Comparison of ENCODE assay signal across 10 mouse cellular contexts in genomic region chr8:105573427-105573826, GRCm38 (mm10). TPM values are rescaled to one million over a fixed set of nuclear protein-coding genes. Genes with fewer than 3 reads are reported as not detected.
DNase-seq lines count a peak whose midpoint lies in the region; ATAC-seq lines count a peak whose summit lies in the region.
"Had no signal": no experiment of that assay in that cellular context is flagged by ENCODE, and none has a peak within 500 bp of the region (broad histone marks: within the 10 kb centered on the region; RNA-seq: fewer than 3 reads in every experiment).

No protein-coding gene starts in this region.

- H3K9ac ChIP-seq in kidney, embryonic 16.5 days (replicated peaks; ENCODE audit: low read length): no peak overlapping the region
- H3K9ac ChIP-seq: limb, embryonic 15.5 days had no signal

- H3K4me1 ChIP-seq in kidney, embryonic 16.5 days (ENCODE audit: insufficient read depth, low read length): no peaks in the 10 kb centered on the region
- H3K4me1 ChIP-seq: limb, embryonic 15.5 days had no signal

- H3K4me2 ChIP-seq in kidney, embryonic 16.5 days (replicated peaks; ENCODE audit: low read depth, low read length): no peak overlapping the region
- H3K4me2 ChIP-seq: limb, embryonic 15.5 days had no signal

- no peaks in the 10 kb centered on the region for H3K27me3 ChIP-seq in kidney, embryonic 16.5 days (ENCODE audit: insufficient read depth, low read length)
- H3K27me3 ChIP-seq: limb, embryonic 15.5 days had no signal

- no peak overlapping the region for H3K4me3 ChIP-seq in kidney, embryonic 16.5 days (ENCODE audit: low read length)
- H3K4me3 ChIP-seq: limb, embryonic 15.5 days had no signal

- ATAC-seq in CD4-positive, CD25-positive, alpha-beta regulatory T cell, adult 4 months: no peak
- no peak for ATAC-seq in kidney, embryonic 16.5 days (ENCODE audit: low FRiP score, low TSS enrichment)
- ATAC-seq: hindbrain, embryonic 16.5 days had no signal

- H3K27ac ChIP-seq in kidney, embryonic 16.5 days (ENCODE audit: low read length): no peak overlapping the region
- H3K27ac ChIP-seq: limb, embryonic 15.5 days had no signal

- no peaks in the 10 kb centered on the region for H3K9me3 ChIP-seq in kidney, embryonic 16.5 days (ENCODE audit: low read length)
- H3K9me3 ChIP-seq: limb, embryonic 15.5 days had no signal

- H3K36me3 ChIP-seq in kidney, embryonic 16.5 days (ENCODE audit: insufficient read depth, low read length): no peaks in the 10 kb centered on the region
- H3K36me3 ChIP-seq: limb, embryonic 15.5 days had no signal

- DNase-seq in CD4-positive, CD25-positive, alpha-beta regulatory T cell, adult 2 months (ENCODE audit: low read depth, low spot score): peak; percentile 60
- peak; percentile 83 for DNase-seq in kidney, postnatal 10 days
- DNase-seq in adrenal gland, postnatal 25 days: peak; percentile 55
- DNase-seq in lung, postnatal 25 days (ENCODE audit: low spot score): peak; percentile 44
- DNase-seq in embryo, embryonic 10.5 days (ENCODE audit: low spot score): no peak
- DNase-seq in cerebellum, adult 9-11 months: no peak

RNA-seq across cellular contexts. Expression of gene Atp6v0d1, which starts 7.6 kb away (rescaled TPM):
- 10 to 100 TPM; 33.7 to 36.8 TPM for polyA plus RNA-seq in CD4-positive, CD25-positive, alpha-beta regulatory T cell, adult 4 months (2017; shearing (Covaris generic))
- 106 and 111 TPM in 2 replicates for polyA plus RNA-seq in kidney, embryonic 16.5 days (2015; fragmentation: Nextera tagmentation; extraction: Ambion mirVana)
- total RNA-seq in adrenal gland, postnatal 25 days (2021): 108 and 110 TPM in 2 replicates

RNA-seq across cellular contexts. Expression of gene Ripor1, which starts 31.6 kb away (rescaled TPM):
- 10 to 100 TPM in 1 of 2 experiments, 1 to 10 TPM in 1; 7.8 to 12.6 TPM for polyA plus RNA-seq in CD4-positive, CD25-positive, alpha-beta regulatory T cell, adult 4 months (2017; shearing (Covaris generic))
- 44.5 and 46.3 TPM in 2 replicates for polyA plus RNA-seq in kidney, embryonic 16.5 days (2015; fragmentation: Nextera tagmentation; extraction: Ambion mirVana)
- 27.7 and 33.5 TPM in 2 replicates for total RNA-seq in adrenal gland, postnatal 25 days (2021)

RNA-seq across cellular contexts. Expression of gene Hsd11b2, which starts 54.9 kb away (rescaled TPM):
- not detected for polyA plus RNA-seq in CD4-positive, CD25-positive, alpha-beta regulatory T cell, adult 4 months (2017; shearing (Covaris generic))
- 39.3 and 39.9 TPM in 2 replicates for polyA plus RNA-seq in kidney, embryonic 16.5 days (2015; fragmentation: Nextera tagmentation; extraction: Ambion mirVana)
- 0.15 TPM in 1 of 2 replicates, not detected in the other for total RNA-seq in adrenal gland, postnatal 25 days (2021)

Comparison
In these comparisons a context has a peak if more than half of its experiments do, and no peak if none do; other contexts are left out.
1. DNase-seq: peak in CD4-positive, CD25-positive, alpha-beta regulatory T cell, adult 2 months (single experiment), kidney, postnatal 10 days (single experiment), adrenal gland, postnatal 25 days (single experiment) and lung, postnatal 25 days (single experiment); none in embryo, embryonic 10.5 days (single experiment) and cerebellum, adult 9-11 months (single experiment).
2. RNA of gene Hsd11b2, which starts 54.9 kb away (polyA plus RNA-seq): 39.3 to 39.9 TPM in kidney, embryonic 16.5 days; not detected in CD4-positive, CD25-positive, alpha-beta regulatory T cell, adult 4 months; every median in the first group is over 10 times any median in the second.